Mouse (Mus musculus) megakaryocyte, embryonic 14.5 days (primary cell): ENCODE results near the gene Rbm12b1. TPM values are rescaled to one million over a fixed set of nuclear protein-coding genes. Genes with fewer than 3 reads are reported as not detected.
"Not testable (repeated sequence)": the region's sequence is repeated elsewhere in the genome, so short reads cannot be mapped to it uniquely, and the experiment has no call there.

Source experiments
- H3K27me3 ChIP-seq: replicated peaks from 2 replicates; pipeline ENCODE3; 2012; ENCODE audit warnings: inconsistent platforms
- H3K36me3 ChIP-seq: replicated peaks from 2 replicates; pipeline ENCODE3; 2012; ENCODE audit warnings: low read length, inconsistent platforms, mixed read lengths
- H3K4me1 ChIP-seq: 2 replicates; pipeline ENCODE4 v1.6.1; 2012; ENCODE audit warnings: inconsistent platforms
- H3K4me3 ChIP-seq: replicated peaks from 2 replicates; pipeline ENCODE3; 2012; ENCODE audit warnings: moderate library complexity, mild to moderate bottlenecking, inconsistent platforms
- H3K9me3 ChIP-seq: 2 replicates; pipeline ENCODE4 v1.6.1; 2012; ENCODE audit warnings: inconsistent platforms
- FLI1 ChIP-seq: IDR thresholded peaks from 2 replicates; pipeline ENCODE4 v1.6.1; 2012; ENCODE audit warnings: low read length, inconsistent platforms, mixed read lengths
- GATA1 ChIP-seq: IDR thresholded peaks from 3 replicates; pipeline ENCODE4 v1.6.1; 2012; ENCODE audit warnings: mixed read lengths, low read length, inconsistent platforms, borderline replicate concordance
- polyA plus RNA-seq: library from polyadenylated mRNA; stranded (reverse); fragments of >175 nt; gene quantifications from 2 replicates; pipeline ENCODE4 v1.2.3, GENCODE M21; 2012; ENCODE audit warnings: low replicate concordance; ENCODE audit not compliant: insufficient read depth

Rbm12b1 gene
- 2.8 TPM in 1 of 2 replicates, not detected in the other for polyA plus RNA-seq

- H3K36me3 ChIP-seq, H3K27me3 ChIP-seq, H3K4me1 ChIP-seq, H3K9me3 ChIP-seq: not testable (repeated sequence)
- H3K4me3 ChIP-seq, result peak within 1 kb of the TSS; percentile 90
Measured at GRCm38 (mm10) chr4:12140141-12140567, at the start of gene Rbm12b1. Rbm12b1 (plus strand) TSS chr4:12140264.

- not testable (repeated sequence) for H3K36me3 ChIP-seq, H3K4me1 ChIP-seq, H3K27me3 ChIP-seq, H3K4me3 ChIP-seq, H3K9me3 ChIP-seq
Measured at GRCm38 (mm10) chr4:12140592-12141062, 563 bp downstream of the Rbm12b1 start.

- not testable (repeated sequence) for H3K4me3 ChIP-seq, H3K9me3 ChIP-seq, H3K27me3 ChIP-seq, H3K4me1 ChIP-seq, H3K36me3 ChIP-seq
Measured at GRCm38 (mm10) chr4:12141516-12141915, 1.5 kb downstream of the Rbm12b1 start.

GRCm38 (mm10) chr4:12147660-12148059 is 7.6 kb downstream of the Rbm12b1 start:
- Histone ChIP-seq H3K36me3 (peaks cover 22% of the 10 kb centered on the region), H3K9me3 (peaks cover 6% of the 10 kb centered on the region; the same call in 1 of the 2 replicates), H3K27me3 (no peaks in the 10 kb centered on the region), H3K4me3 (no peak overlapping the region), H3K4me1 (no peaks in the 10 kb centered on the region)
- no peak for TF ChIP-seq FLI1
- TF ChIP-seq GATA1, result no peak

- Histone ChIP-seq H3K27me3 (no peaks in the 10 kb centered on the region), H3K36me3 (peaks cover 32% of the 10 kb centered on the region), H3K9me3 (peaks cover 7% of the 10 kb centered on the region; the same call in 1 of the 2 replicates), H3K4me1 (peaks cover 15% of the 10 kb centered on the region), H3K4me3 (peak overlapping the region; percentile 95)
- no peak for TF ChIP-seq FLI1
- TF ChIP-seq GATA1, result no peak
Measured at GRCm38 (mm10) chr4:12170986-12171317, 30.9 kb downstream of the Rbm12b1 start.

GRCm38 (mm10) chr4:12171318-12172091 is 31.4 kb downstream of the Rbm12b1 start, which contains the start of gene Fam92a:
Fam92a (minus strand) TSS chr4:12172015.
- Histone ChIP-seq H3K9me3 (peaks cover 10% of the 10 kb centered on the region; the same call in 1 of the 2 replicates), H3K27me3 (no peaks in the 10 kb centered on the region), H3K4me3 (peak within 1 kb of the TSS; percentile 95), H3K36me3 (peaks cover 27% of the 10 kb centered on the region), H3K4me1 (peaks cover 15% of the 10 kb centered on the region)
- TF ChIP-seq GATA1 (no peak), FLI1 (no peak)

GRCm38 (mm10) chr4:12178992-12179391 is 38.9 kb downstream of the Rbm12b1 start:
- Histone ChIP-seq H3K4me1 (no peaks in the 10 kb centered on the region; the same call in 1 of the 2 replicates), H3K9me3 (peaks cover 19% of the 10 kb centered on the region), H3K27me3 (peaks cover 7% of the 10 kb centered on the region), H3K36me3 (no peaks in the 10 kb centered on the region), H3K4me3 (peak overlapping the region; percentile 20)
- TF ChIP-seq FLI1, result no peak
- no peak for TF ChIP-seq GATA1

Other genes starting within 250 kb of the Rbm12b1 start
- 1.3 TPM in 1 of 2 replicates, not detected in the other for gene Gm10604, start 159.0 kb upstream of the Rbm12b1 start, polyA plus RNA-seq
- gene Rbm12b2, start 50.8 kb upstream of the Rbm12b1 start, polyA plus RNA-seq, result 0.17 TPM in 1 of 2 replicates, not detected in the other
- gene Fam92a, start 31.8 kb downstream of the Rbm12b1 start, polyA plus RNA-seq, result 5.1 and 24.4 TPM in 2 replicates